Mouse (Mus musculus): ENCODE results near the gene Hist1h1b. TPM values are rescaled to one million over a fixed set of nuclear protein-coding genes. Genes with fewer than 3 reads are reported as not detected.
"Not testable (repeated sequence)": the region's sequence is repeated elsewhere in the genome, so short reads cannot be mapped to it uniquely, and the experiment has no call there.

Gene Hist1h1b
- polyA plus RNA-seq, 1 experiment from 2014 or later, result 8.1 TPM

DNA sequence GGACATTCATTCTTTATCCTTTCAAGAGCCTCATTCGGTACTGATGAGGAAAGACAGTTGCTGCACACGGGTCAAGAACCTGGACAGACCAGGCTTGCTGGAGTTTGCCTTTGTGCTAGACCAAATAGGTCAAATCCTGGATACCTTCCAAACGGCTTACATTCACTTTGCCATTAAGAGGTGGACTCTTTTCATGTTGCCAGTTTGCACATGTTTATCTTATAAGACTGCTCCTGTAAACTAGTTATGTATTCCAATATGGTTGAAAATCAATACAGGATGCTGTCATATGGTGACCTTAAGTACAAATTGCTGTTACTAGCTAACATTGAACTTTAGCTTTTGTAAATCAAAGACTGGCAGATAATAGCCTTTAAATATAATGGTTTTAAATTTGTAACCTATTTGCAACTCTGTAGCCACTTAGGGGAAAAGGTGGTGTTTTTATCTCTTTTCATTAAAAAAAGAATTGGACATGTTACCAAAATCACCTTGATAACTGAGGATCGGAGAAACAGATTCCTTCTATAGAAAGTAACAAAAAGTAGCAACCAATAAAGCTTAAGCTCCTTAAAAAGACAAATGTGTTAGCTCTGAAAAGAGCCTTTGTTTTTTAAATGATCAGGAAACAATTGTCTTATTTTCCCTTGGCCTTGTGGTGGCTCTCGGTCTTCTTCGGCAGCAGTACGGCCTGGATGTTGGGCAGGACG, 5.9 kb upstream of the Hist1h1b start:
- peak overlapping the region; percentile 61 for H3K4me2 ChIP-seq (replicated peaks; ENCODE audit: low read depth)
- peaks cover 17% of the 10 kb centered on the region; the same call in 1 of the 2 replicates for H3K4me1 ChIP-seq (replicated peaks; ENCODE audit: control insufficient read depth, insufficient read depth, low read length)
- H3K9ac ChIP-seq (ENCODE audit: low read depth, low read length), result no peak overlapping the region
- H3K27me3 ChIP-seq (replicated peaks; ENCODE audit: control insufficient read depth, insufficient read depth, low read length), result no peaks in the 10 kb centered on the region
- TF ChIP-seq CTCF (IDR thresholded peaks at IDR 0.05; ENCODE audit: low read depth), result no peak
- WGBS, result 8% methylated on average over 8 of the region's 8 CpGs
- H3K27ac ChIP-seq (ENCODE audit: low read depth, low read length), result 0 out of 2 replicates have a peak overlapping the region, but pooled peaks have one; percentile 16
- no peaks in the 10 kb centered on the region for H3K9me3 ChIP-seq (ENCODE audit: control insufficient read depth)
- peak overlapping the region; percentile 39 for H3K4me3 ChIP-seq (ENCODE audit: low read depth, low read length)
- H3K36me3 ChIP-seq (ENCODE audit: control insufficient read depth, insufficient read depth), result no peaks in the 10 kb centered on the region
- no peak for ATAC-seq

- Histone ChIP-seq H3K27me3 (replicated peaks; ENCODE audit: control insufficient read depth, insufficient read depth, low read length) (no peaks in the 10 kb centered on the region), H3K27ac (ENCODE audit: low read depth, low read length) (no peak overlapping the region; the same call in 1 of the 2 replicates), H3K9ac (ENCODE audit: low read depth, low read length) (no peak overlapping the region), H3K36me3 (ENCODE audit: control insufficient read depth, insufficient read depth) (no peaks in the 10 kb centered on the region), H3K4me2 (replicated peaks; ENCODE audit: low read depth) (peak overlapping the region; percentile 67; the same call in 1 of the 2 replicates), H3K4me1 (replicated peaks; ENCODE audit: control insufficient read depth, insufficient read depth, low read length) (peaks cover 17% of the 10 kb centered on the region; the same call in 1 of the 2 replicates), H3K9me3 (ENCODE audit: control insufficient read depth) (no peaks in the 10 kb centered on the region), H3K4me3 (ENCODE audit: low read depth, low read length) (no peak overlapping the region)
- no peak for TF ChIP-seq CTCF (IDR thresholded peaks at IDR 0.05; ENCODE audit: low read depth)
- no peak for ATAC-seq
- WGBS, result 37% methylated on average over 6 of the region's 6 CpGs
Observed at GRCm38 (mm10) chr13:21784311-21784710, 3.9 kb upstream of the Hist1h1b start.

GRCm38 (mm10) chr13:21783734-21784161, 3.3 kb upstream of the Hist1h1b start:
- no peak for ATAC-seq
- H3K27me3 ChIP-seq (replicated peaks; ENCODE audit: control insufficient read depth, insufficient read depth, low read length), result no peaks in the 10 kb centered on the region
- WGBS, result 2% methylated on average over 9 of the region's 9 CpGs
- peak overlapping the region; percentile 67 for H3K4me2 ChIP-seq (replicated peaks; ENCODE audit: low read depth)
- peaks cover 17% of the 10 kb centered on the region; the same call in 1 of the 2 replicates for H3K4me1 ChIP-seq (replicated peaks; ENCODE audit: control insufficient read depth, insufficient read depth, low read length)
- no peaks in the 10 kb centered on the region for H3K36me3 ChIP-seq (ENCODE audit: control insufficient read depth, insufficient read depth)
- H3K9me3 ChIP-seq (ENCODE audit: control insufficient read depth), result no peaks in the 10 kb centered on the region
- no peak overlapping the region for H3K9ac ChIP-seq (ENCODE audit: low read depth, low read length)
- peak overlapping the region; percentile 46 for H3K27ac ChIP-seq (ENCODE audit: low read depth, low read length)
- TF ChIP-seq CTCF (IDR thresholded peaks at IDR 0.05; ENCODE audit: low read depth), result no peak
- peak overlapping the region; percentile 34 for H3K4me3 ChIP-seq (ENCODE audit: low read depth, low read length)

GRCm38 (mm10) chr13:21783255-21783617, 2.8 kb upstream of the Hist1h1b start, which contains the start of gene Hist1h3i:
Gene Hist1h3i, minus strand, starts transcription at chr13:21783370.
- Histone ChIP-seq H3K4me1 (replicated peaks; ENCODE audit: control insufficient read depth, insufficient read depth, low read length) (peaks cover 14% of the 10 kb centered on the region; the same call in 1 of the 2 replicates), H3K9me3 (ENCODE audit: control insufficient read depth) (no peaks in the 10 kb centered on the region), H3K27me3 (replicated peaks; ENCODE audit: control insufficient read depth, insufficient read depth, low read length) (no peaks in the 10 kb centered on the region), H3K27ac (ENCODE audit: low read depth, low read length) (peak within 1 kb of the TSS; percentile 46), H3K4me3 (ENCODE audit: low read depth, low read length) (peak within 1 kb of the TSS; percentile 34), H3K4me2 (replicated peaks; ENCODE audit: low read depth) (peak within 1 kb of the TSS; percentile 67), H3K36me3 (ENCODE audit: control insufficient read depth, insufficient read depth) (no peaks in the 10 kb centered on the region), H3K9ac (ENCODE audit: low read depth, low read length) (peak within 1 kb of the TSS; percentile 45)
- no peak for TF ChIP-seq CTCF (IDR thresholded peaks at IDR 0.05; ENCODE audit: low read depth)
- 0% methylated on average over 13 of the region's 20 CpGs for WGBS
- peak; percentile 50 for ATAC-seq

DNA sequence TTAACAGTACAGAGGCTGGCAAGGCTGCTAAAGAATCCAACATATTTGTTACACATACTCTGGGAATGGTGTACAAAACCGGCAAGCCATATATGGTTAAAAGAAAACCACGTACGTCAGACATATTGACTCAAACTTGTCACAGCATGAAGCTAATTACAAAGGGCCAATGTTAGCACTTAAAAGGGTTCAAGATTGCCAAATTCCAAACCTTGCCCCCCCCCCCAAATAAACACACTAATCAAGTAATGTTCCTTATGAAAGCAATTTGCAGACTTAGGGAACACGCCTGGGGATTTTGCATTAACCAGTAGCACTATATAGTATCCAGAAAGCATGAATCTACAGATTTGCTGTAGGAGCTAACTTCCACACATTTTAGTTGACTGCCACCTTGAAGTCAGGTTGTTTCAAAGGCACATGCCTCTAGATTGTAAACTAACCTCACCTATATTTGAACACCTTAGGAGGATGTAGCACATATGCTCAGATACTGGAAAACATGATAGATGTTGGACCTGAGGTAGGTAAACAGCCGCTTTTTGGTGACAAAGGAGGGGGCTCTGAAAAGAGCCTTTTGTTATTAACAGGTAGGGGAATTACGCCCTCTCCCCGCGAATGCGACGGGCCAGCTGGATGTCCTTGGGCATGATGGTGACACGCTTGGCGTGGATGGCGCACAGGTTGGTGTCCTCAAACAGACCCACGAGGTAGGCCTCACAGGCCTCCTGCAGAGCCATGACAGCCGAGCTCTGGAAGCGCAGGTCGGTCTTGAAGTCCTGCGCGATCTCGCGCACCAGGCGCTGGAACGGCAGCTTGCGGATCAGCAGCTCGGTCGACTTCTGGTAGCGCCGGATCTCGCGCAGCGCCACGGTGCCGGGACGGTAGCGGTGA, 2.2 kb upstream of the Hist1h1b start:
- not testable (repeated sequence) for H3K9me3 ChIP-seq (ENCODE audit: control insufficient read depth); H3K27ac ChIP-seq (ENCODE audit: low read depth, low read length); H3K36me3 ChIP-seq (ENCODE audit: control insufficient read depth, insufficient read depth); H3K27me3 ChIP-seq (replicated peaks; ENCODE audit: control insufficient read depth, insufficient read depth, low read length); ATAC-seq
- H3K4me3 ChIP-seq (ENCODE audit: low read depth, low read length), result peak overlapping the region; percentile 34
- peaks cover 14% of the 10 kb centered on the region; the same call in 1 of the 2 replicates for H3K4me1 ChIP-seq (replicated peaks; ENCODE audit: control insufficient read depth, insufficient read depth, low read length)
- 2% methylated on average over 13 of the region's 35 CpGs for WGBS
- peak overlapping the region; percentile 67 for H3K4me2 ChIP-seq (replicated peaks; ENCODE audit: low read depth)
- H3K9ac ChIP-seq (ENCODE audit: low read depth, low read length), result peak overlapping the region; percentile 45

DNA sequence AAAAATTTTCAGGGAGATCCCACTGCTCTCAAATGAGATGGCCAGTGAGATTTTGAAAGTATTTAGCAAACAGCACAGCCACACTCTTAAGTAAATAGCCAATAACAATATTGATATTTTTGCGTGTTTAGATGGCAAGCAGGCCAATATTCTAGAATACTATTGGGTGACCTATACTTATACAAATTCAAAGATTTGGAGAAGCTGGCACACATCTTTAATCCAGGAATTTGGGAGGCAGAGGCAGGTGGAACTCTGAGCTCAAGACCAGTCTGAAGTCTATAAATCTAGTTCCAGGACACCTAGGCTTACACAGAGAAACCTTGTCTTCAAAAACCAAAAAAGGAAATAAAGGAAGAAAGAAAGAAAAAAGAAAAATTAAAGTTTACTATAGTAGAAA, 1.2 kb upstream of the Hist1h1b start:
- Histone ChIP-seq H3K27me3 (replicated peaks; ENCODE audit: control insufficient read depth, insufficient read depth, low read length) (no peaks in the 10 kb centered on the region), H3K36me3 (ENCODE audit: control insufficient read depth, insufficient read depth) (no peaks in the 10 kb centered on the region), H3K4me2 (replicated peaks; ENCODE audit: low read depth) (no peak overlapping the region), H3K9ac (ENCODE audit: low read depth, low read length) (no peak overlapping the region), H3K4me1 (replicated peaks; ENCODE audit: control insufficient read depth, insufficient read depth, low read length) (peaks cover 14% of the 10 kb centered on the region; the same call in 1 of the 2 replicates), H3K9me3 (ENCODE audit: control insufficient read depth) (no peaks in the 10 kb centered on the region), H3K27ac (ENCODE audit: low read depth, low read length) (no peak overlapping the region), H3K4me3 (ENCODE audit: low read depth, low read length) (no peak overlapping the region)
- 96% methylated on average over 1 of the region's 1 CpGs for WGBS
- no peak for TF ChIP-seq CTCF (IDR thresholded peaks at IDR 0.05; ENCODE audit: low read depth)
- no peak for ATAC-seq
